In genomic region chr9:32694916-32695490, GRCm38 (mm10) we compare ENCODE assay signal across 8 mouse cellular contexts. TPM values are rescaled to one million over a fixed set of nuclear protein-coding genes. Genes with fewer than 3 reads are reported as not detected.
DNase-seq lines count a peak whose midpoint lies in the region; ATAC-seq and TF ChIP-seq lines count a peak whose summit lies in the region.

No protein-coding gene starts in this region.

- H3K9ac ChIP-seq in heart, embryonic 11.5 days (ENCODE audit: low read depth, low read length), result peak overlapping the region; percentile 71
- peak overlapping the region; percentile 58; the same call in 1 of the 2 replicates for H3K9ac ChIP-seq in forebrain, embryonic 14.5 days (ENCODE audit: low read length)
- peak overlapping the region; percentile 63 for H3K9ac ChIP-seq in liver, embryonic 14.5 days (replicated peaks)

- H3K4me3 ChIP-seq in heart, embryonic 11.5 days (ENCODE audit: low read depth, low read length), result peak overlapping the region; percentile 49
- peak overlapping the region; percentile 50 for H3K4me3 ChIP-seq in forebrain, embryonic 14.5 days (ENCODE audit: low read depth, low read length)
- peak overlapping the region; percentile 74 to 89 for H3K4me3 ChIP-seq in liver, embryonic 14.5 days (ENCODE audit: insufficient read depth in 1 of 2, low read depth in 2 of 2, low read length in 2 of 2)

- H3K4me2 ChIP-seq in heart, embryonic 11.5 days, result peak overlapping the region; percentile 80
- H3K4me2 ChIP-seq in forebrain, embryonic 14.5 days (ENCODE audit: low read length), result peak overlapping the region; percentile 72
- peak overlapping the region; percentile 94 for H3K4me2 ChIP-seq in liver, embryonic 14.5 days (ENCODE audit: low read depth)

- H3K36me3 ChIP-seq in heart, embryonic 11.5 days (ENCODE audit: control insufficient read depth, insufficient read depth, low read length), result no peaks in the 10 kb centered on the region
- no peaks in the 10 kb centered on the region for H3K36me3 ChIP-seq in forebrain, embryonic 14.5 days (ENCODE audit: control insufficient read depth, insufficient read depth, low read length)
- H3K36me3 ChIP-seq in liver, embryonic 14.5 days (replicated peaks; ENCODE audit: control insufficient read depth, insufficient read depth, low read depth), result no peaks in the 10 kb centered on the region

- TF ChIP-seq EP300 in liver, embryonic 14.5 days (IDR thresholded peaks at IDR 0.05; ENCODE audit: low read depth), result no peak

- H3K27me3 ChIP-seq in heart, embryonic 11.5 days (ENCODE audit: control insufficient read depth, insufficient read depth, low read length), result no peaks in the 10 kb centered on the region
- peaks cover 58% of the 10 kb centered on the region for H3K27me3 ChIP-seq in forebrain, embryonic 14.5 days (replicated peaks; ENCODE audit: control insufficient read depth, insufficient read depth, low read length)
- H3K27me3 ChIP-seq in liver, embryonic 14.5 days (ENCODE audit: control insufficient read depth, insufficient read depth, low read length), result no peaks in the 10 kb centered on the region; the same call in 1 of the 2 replicates

- H3K9me3 ChIP-seq in heart, embryonic 11.5 days (replicated peaks; ENCODE audit: control insufficient read depth, low read length), result no peaks in the 10 kb centered on the region
- no peaks in the 10 kb centered on the region for H3K9me3 ChIP-seq in forebrain, embryonic 14.5 days (replicated peaks; ENCODE audit: control insufficient read depth, low read length)
- no peaks in the 10 kb centered on the region for H3K9me3 ChIP-seq in liver, embryonic 14.5 days (ENCODE audit: control insufficient read depth, low read length)

- H3K4me1 ChIP-seq in heart, embryonic 11.5 days (ENCODE audit: control insufficient read depth, insufficient read depth, low read length), result no peaks in the 10 kb centered on the region; the same call in 1 of the 2 replicates
- H3K4me1 ChIP-seq in forebrain, embryonic 14.5 days (ENCODE audit: control insufficient read depth, insufficient read depth, low read length), result peaks cover 3% of the 10 kb centered on the region; the same call in 1 of the 2 replicates
- no peaks in the 10 kb centered on the region for H3K4me1 ChIP-seq in liver, embryonic 14.5 days (replicated peaks; ENCODE audit: control insufficient read depth in 2 of 2, insufficient read depth in 2 of 2, low read length in 1 of 2)

- intact Hi-C loops in heart, postnatal 36 days (cut with DNase I), result loop anchor here (1.0 kb wide), 1 partner anchor 19 kb away; no protein-coding TSS in a partner anchor

- no peak for DNase-seq in heart, postnatal 36 days
- DNase-seq in CD4-positive helper T cell, adult 2 months (ENCODE audit: low read depth, low spot score), result peak; percentile 29
- no peak for DNase-seq in forebrain, embryonic 14.5 days (ENCODE audit: low spot score)
- no peak for DNase-seq in liver, embryonic 14.5 days (ENCODE audit: low read depth in 3 of 3, low spot score in 3 of 3)
- DNase-seq in adrenal gland, adult 8-10 months, result no peak
- no peak for DNase-seq in thymus, adult 18-20 months
- no peak for DNase-seq in adrenal gland, postnatal 25 days

- WGBS in heart, embryonic 11.5 days (ENCODE audit: insufficient replicate concordance), result 48% methylated on average over 4 of the region's 4 CpGs
- 54% methylated on average over 4 of the region's 4 CpGs for WGBS in forebrain, embryonic 14.5 days
- WGBS in liver, embryonic 14.5 days (ENCODE audit: insufficient replicate concordance), result 38% methylated on average over 4 of the region's 4 CpGs

- TF ChIP-seq CTCF in liver, embryonic 14.5 days (IDR thresholded peaks at IDR 0.05; ENCODE audit: low read depth), result no peak

- peak overlapping the region; percentile 72; the same call in 1 of the 2 replicates for H3K27ac ChIP-seq in heart, embryonic 11.5 days (ENCODE audit: low read depth, low read length)
- H3K27ac ChIP-seq in forebrain, embryonic 14.5 days (ENCODE audit: low read depth, low read length), result no peak overlapping the region
- H3K27ac ChIP-seq in liver, embryonic 14.5 days, result no peak overlapping the region

- no peak for ATAC-seq in heart, embryonic 11.5 days (replicated peaks; ENCODE audit: insufficient number of reproducible peaks, low FRiP score, low TSS enrichment)
- ATAC-seq in forebrain, embryonic 14.5 days, result no peak
- ATAC-seq in liver, embryonic 14.5 days (ENCODE audit: insufficient read depth), result no peak

RNA-seq across cellular contexts. Expression of gene Ets1, which starts 59.0 kb away (rescaled TPM):
- polyA plus RNA-seq in heart, embryonic 11.5 days (2014; fragmentation: Nextera tagmentation; extraction: Ambion mirVana), result 38.3 and 53.0 TPM in 2 replicates
- 10 to 100 TPM; 53.5 to 65.4 TPM for total RNA-seq in heart, postnatal 36 days (2021)
- polyA plus RNA-seq in forebrain, embryonic 14.5 days (2014; fragmentation: Nextera tagmentation; extraction: Ambion mirVana), result 14.5 and 18.1 TPM in 2 replicates
- polyA plus RNA-seq in liver, embryonic 14.5 days (2012; rRNA removed), result 3.5 and 4.4 TPM in 2 replicates
- 8.0 and 8.3 TPM in 2 replicates for polyA plus RNA-seq in liver, embryonic 14.5 days (2014; fragmentation: Nextera tagmentation; extraction: Ambion mirVana)
- 10 to 100 TPM; 21.2 to 39.9 (median 34.8) TPM for total RNA-seq in adrenal gland, adult 8-10 months (2022)
- total RNA-seq in adrenal gland, postnatal 25 days (2021), result 30.2 and 35.5 TPM in 2 replicates
